Mouse (Mus musculus) layer of hippocampus, adult 9-10 months (tissue): ENCODE results near the gene Tapt1.

Experiments used
- DNase-seq: peaks from one replicate; pipeline ENCODE4 v3.0.0; 2022; ENCODE audit warnings: low spot score

Gene Tapt1

DNA sequence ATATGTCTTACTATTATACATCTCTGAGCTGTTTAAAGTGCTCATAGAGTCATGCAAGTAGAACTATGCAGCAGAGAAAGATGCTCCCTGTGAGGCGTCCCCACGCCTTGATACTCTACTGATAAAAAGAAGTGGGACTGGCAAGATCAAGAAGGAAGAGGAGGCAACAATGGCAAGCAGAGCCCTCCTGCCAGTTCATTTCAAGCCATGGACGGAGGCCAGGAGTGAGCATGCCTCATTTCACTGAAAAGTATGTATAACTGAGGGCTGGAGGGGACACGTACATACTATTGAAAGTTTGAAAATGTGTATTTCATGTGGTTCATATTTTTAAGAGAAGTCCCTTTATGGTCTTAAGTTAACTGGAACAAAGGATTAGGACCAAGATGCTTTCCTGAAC lies 28.0 kb downstream of the Tapt1 start:
- no peak for DNase-seq

DNA sequence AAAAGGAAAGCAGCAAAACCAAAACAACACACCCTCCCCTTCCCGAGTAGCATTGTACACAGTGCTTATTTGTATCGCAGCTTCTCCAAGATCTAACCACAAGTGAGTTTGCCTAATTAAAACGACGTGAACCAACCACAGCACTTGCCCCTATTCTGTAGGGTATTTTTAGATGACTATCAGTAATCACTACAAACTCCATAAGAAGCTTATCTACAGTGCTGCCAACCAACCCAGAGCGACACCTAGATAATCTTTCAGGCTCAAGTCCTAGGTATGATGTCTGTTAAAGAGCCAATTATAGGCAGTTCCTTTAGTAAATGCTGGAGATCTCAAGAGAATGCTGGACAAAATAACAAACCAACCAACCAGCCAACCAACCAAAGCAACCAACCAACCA lies 28.6 kb downstream of the Tapt1 start:
- no peak for DNase-seq

DNA sequence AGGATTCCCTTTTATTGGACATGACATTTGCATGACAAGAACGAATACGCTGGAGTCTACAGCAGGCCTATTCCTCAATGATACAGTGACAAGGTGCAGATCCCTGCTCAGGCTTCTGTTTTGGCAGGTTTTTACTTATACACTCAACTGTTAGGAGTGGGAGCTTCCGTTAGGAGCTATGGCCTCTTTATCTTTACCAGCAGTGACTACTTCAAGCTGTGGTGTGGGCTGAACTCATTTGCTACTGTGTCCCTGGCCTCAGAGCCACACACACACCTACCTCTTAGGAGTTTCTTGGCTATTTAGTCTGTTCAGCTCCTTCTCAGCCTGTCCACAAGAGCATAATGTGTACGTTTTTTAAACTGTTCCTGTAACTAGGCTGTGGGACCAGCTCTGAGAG lies 30.3 kb downstream of the Tapt1 start:
- no peak for DNase-seq

DNA sequence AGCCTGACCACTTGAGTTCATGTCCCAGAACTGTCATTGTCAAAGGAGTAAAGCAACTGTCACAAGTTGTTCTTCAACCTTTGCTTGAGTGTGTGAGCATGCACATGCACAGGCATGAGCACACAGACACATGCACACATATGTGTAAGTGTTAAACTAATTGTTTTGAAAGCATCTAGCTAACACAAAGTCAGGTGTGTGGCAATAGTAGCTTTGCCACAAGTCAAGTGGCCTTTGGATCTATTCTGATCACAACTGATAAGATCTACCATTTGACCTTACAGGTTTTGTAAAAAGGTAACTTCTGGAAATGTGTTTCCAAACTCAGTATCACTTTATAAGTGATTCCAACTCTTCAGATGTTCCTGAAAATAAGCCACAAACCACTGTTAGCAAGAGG lies 39.1 kb downstream of the Tapt1 start:
- no peak for DNase-seq

DNA sequence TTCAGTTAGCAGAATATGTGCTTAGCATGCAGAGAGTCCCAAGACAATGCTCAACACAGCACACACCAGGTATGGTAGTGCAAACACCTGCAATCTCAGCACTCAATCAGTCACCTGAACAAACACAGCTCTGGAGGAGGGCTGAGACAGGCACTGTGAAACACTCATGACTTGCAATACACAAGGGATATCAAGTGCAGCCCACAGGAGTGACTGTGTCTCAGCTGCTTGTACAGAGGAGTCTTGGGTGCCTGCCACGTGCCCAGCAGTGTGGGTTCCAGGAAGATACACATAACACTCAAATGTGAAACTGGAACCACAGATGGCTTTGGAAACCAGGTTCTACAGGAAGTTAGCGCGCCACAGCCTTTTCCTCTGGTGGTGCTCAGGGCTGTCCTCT lies 44.8 kb downstream of the Tapt1 start:
- no peak for DNase-seq

DNA sequence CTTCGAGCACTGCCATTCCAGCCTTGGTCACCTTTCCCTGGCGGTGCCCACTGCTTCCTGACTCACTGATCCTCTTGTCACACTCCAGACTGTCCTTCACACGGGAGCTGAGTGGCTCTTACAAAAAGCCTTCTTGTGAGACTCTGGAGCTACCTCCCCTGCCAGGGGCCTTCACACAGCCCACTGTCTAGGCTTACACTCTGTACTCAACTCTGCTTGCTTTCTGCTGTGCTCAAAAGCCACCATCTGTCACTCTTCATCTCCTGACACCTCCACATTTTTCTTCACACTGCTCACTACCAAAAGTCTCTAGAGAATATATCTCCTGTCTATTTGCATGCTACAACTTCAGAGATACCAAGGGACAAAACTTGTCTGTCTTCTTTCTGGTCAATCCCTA lies 46.0 kb downstream of the Tapt1 start:
- no peak for DNase-seq

DNA sequence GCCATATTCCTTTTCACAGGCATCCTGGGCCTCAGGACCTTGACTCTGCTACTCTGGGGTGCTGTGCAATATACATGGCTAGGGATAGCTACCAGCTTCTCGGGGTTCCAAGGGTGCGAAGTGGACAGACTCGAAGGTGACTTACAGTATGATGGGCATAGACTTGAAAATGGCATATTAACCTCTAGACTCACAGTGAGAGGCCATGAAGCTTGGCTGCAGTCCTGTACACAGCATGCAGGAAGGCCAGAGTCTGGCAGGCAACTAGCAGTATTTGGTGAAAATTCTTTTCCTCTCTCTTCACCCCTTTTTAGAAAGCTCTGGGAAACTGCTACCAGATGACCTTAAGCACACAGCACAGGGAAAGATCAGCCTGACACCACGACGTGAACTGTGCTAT lies 52.4 kb downstream of the Tapt1 start:
- no peak for DNase-seq

DNA sequence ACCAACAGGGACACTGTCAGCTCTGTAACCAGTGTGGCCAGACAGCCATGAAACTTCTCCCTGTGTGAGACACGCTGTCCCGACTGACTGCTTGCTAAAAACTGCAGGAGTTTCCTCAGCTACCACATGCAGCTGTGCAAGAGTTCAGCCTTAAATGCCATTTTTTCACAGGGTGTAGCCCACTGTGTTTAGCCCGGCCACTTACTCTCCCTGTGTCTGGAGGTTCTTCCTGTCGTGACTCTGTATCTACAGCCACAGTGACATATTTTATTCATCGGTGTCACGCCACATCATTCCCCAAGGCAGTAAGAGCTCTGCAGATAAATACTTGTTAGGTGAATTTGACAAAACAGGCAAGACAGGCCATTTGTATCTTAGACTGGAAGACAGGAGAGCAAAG lies 59.6 kb downstream of the Tapt1 start:
- DNase-seq: no peak

DNA sequence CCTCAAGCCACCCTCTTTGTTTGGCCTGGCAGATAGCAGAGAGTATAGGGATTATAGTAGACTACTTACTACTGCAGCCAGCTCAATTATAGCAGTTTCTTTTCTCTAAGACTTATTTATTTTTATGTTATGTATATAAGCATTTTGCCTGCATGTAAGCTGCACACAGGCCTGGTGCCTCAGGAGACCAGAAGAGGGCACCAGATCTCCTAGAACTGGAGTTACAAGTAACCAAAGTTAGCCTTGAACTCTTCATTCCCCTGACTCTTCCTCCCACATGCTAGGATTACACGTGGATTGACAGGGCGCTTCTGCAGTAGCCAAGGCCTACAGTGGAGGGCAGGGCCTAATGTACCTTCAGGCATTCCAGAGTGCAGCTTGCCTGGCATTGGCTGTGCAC lies 60.6 kb downstream of the Tapt1 start:
- no peak for DNase-seq

DNA sequence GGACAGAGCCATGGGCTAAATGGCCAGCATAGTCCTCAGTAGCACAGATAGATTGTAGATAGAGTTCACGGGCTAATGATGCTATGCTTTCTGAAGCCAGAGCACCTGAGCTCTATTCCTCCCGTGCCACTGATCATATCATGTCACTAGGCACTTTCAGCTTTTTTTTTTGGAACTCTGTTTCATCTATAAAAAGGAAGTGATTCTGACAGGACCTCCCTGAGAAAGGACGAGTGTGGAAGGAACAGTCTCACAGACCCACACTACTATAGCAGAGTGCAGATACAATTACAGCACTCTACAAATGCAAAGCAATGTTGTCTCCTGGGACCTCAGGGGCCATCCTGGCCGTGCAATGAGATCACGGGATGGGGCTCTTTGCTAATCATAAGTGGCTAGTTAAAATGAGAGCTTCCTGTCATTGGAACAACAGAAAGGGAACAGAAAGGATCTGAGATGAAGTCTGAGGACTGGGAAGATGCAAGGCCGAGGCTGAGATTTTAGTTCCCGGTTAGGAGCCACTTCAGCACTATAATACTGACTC lies 62.1 kb downstream of the Tapt1 start:
- DNase-seq: no peak

DNA sequence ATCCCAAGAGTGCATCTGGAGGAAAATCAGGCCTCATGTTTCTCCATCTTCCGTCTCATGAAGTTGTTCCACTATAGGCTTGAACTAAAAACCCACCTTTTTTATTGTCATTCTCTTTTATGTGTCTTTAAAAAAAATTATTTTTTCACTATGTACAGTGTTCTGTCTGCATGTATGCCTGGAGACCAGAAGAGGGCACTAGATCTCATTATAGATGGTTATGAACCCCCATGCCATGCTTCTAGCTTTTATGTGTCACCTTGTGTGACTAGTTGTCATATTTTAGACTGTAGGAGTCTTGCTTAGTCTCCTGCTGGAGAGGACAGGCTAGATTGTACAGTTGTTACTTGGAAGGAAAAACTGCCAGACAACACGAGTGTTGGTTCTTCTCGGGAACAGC lies 63.1 kb downstream of the Tapt1 start:
- no peak for DNase-seq

DNA sequence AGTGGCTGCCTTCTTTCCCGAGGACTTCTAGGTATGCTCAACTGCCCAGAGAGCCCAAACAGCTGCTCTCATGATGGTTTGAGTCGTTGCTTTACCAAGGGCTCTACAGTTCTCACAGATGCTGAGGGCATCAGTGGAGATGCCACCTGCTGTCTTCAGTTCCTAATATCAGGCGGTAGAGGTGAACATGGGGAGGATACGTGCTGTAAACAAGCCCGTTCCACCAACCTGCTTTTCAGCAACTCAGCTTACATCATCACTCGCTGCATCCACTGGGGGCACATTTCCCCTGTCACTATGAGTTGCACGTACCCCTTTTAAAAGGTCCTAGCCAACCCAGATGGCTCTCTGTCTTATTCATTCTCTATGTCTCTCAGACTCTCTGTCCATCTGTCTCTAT lies 63.6 kb downstream of the Tapt1 start:
- no peak for DNase-seq

DNA sequence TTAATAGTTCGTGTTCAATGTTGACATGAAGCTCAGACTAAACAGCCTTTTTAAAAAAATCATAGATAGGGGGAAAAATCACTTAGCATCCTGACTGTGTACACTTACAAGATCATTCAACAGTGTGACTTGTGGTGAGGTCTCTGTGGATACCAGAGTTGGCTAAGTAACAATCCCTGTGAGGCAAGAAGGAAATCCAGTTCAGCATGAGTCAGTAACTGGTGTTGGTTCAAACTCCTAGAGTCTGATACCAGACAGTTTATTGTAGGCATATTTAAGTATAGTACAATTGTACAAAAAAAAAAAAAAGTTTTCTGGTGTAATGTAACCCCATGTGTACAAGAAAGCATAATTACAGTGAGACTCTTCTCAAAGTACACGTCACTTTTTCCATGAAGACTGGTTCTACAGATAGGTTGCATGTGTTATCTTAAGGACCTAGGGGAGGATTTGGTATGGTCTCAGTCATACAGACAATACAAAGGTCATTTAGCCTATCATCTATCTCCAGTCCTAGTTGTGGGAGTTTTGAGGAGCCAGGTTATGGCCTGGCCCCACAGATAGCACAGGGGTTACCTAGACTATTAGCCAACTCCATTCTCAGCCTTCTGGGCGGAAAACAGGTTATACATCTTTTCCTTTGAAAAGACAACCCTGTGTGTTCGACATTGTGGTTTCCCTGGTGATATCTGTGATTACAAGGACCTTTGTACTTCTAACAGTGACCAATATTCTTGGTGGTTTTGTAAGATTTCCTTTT lies 66.6 kb downstream of the Tapt1 start:
- no peak for DNase-seq

DNA sequence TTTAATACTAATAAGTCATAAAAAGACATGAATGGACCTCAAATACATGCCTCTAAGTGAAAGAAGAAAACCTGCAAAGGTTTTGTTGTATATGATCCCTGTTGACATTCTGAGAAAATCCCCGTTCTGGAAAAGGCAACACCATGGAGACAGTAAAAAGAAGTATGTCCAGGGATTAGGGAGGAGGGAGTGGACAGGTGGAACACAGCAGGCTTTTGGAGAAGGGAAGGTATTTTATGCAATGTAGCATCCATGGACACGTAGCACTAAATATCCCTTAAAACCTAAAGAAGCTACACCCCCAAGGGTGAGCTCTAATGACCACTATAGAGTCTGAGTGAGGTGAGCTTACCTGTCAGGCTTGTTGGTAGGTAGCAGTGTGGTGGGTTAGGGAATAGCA lies 67.2 kb downstream of the Tapt1 start:
- no peak for DNase-seq

DNA sequence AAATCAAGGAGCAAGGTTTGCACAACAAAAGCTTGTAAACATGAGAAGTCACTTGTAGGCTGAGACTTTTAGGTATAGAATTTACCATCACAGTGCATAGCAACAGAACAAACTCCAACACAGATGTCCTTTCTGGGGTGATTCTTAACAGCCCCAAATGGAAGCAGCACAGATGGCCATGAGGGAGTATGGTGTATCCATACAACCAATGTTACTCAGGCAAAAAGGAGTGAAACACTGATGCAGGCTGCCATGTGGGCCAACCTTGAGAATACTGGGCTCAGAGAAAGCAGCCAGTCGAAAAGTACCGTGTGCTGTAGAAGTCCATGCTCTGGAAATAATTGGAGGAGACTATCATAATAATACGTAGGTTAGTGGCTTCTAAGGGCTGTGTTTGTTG lies 68.0 kb downstream of the Tapt1 start:
- no peak for DNase-seq

DNA sequence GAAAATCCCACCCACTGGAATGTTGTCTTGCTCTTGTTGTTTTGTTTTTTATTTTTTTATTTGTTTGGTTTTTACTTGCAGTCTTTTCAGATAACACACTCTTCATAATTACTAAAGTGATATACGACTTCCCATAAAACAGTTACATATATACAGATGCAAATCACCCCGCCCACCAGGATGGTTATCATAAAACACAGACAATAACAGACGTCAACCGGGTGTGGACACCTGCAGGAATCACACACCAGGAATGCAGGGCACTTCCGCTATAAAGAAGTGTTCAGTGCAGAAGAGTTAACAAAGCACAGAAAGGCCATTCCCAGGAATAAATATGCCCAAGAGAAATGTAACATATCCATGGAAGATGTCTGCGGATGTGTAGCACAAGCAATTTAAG lies 68.7 kb downstream of the Tapt1 start:
- DNase-seq: no peak

DNA sequence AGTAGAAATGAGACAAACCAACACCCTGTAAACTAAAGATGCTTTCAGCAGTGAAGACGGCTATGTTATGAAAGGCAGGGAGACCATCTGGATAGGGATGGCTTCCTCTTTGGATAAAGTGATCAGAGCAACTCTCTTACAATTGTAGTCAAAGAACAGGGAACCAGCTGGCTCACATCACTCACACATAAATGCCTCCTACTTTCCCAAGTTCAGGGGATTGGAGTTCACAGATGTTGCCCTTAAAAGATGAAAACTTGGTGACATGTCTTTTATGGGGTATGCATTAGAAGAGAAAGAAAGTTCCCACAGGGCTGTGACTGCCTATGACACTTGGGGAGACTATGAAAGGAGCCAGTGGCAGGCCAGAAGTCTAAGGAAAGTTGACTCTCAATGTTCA lies 73.4 kb downstream of the Tapt1 start:
- DNase-seq: no peak

DNA sequence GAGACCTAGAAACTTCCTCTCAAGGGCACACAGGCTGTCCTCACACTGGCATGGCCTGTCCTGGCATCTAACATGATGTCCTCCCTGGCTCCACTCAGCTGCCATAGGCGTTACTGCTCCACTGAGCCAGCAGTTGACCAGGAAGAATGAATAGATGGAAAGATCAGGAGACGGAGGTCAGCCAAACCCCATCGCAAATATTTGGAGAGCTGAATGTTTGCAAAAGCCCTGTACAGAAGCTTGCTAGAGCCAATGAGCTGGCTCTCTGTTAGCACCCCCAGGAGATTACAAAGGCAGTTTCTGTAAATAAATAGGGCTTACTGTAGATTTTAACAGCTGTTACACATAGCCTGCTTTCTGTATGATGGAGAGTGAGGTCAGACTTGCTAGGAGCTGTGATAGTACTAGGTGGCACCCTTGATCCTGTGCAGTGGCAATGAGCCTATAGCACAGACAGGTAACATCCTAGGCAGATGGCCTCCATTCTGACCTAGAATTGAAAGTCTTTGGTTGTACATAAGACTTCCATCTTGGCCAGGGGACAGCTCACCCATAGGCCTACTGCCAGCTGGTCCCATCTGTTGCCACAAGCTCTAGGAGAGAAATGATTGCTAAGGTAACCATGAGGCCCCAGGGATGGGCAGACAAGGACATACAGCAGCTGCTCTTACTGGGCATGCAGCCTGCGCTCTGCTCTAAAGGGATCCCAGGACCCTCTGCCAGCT lies 74.9 kb downstream of the Tapt1 start:
- DNase-seq: no peak

DNA sequence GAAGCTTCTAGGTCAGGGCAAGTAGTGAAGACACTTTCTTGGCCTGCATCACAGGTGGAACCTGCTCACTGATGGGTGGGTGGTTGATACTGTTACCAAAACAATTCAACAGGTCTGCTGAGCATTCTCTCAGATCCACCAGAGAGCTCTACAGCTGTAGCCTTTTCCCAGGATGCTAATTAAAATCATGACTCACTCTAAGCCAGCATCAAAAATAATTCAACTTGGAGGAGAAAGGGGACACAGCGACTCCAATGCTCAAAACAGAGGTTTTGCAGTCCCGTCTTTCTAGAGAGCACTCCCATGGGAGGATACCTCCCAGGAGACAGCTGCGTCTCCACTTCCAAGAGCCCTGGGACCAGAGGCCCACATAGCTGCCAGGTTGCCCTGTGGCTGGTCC lies 78.7 kb downstream of the Tapt1 start:
- no peak for DNase-seq

DNA sequence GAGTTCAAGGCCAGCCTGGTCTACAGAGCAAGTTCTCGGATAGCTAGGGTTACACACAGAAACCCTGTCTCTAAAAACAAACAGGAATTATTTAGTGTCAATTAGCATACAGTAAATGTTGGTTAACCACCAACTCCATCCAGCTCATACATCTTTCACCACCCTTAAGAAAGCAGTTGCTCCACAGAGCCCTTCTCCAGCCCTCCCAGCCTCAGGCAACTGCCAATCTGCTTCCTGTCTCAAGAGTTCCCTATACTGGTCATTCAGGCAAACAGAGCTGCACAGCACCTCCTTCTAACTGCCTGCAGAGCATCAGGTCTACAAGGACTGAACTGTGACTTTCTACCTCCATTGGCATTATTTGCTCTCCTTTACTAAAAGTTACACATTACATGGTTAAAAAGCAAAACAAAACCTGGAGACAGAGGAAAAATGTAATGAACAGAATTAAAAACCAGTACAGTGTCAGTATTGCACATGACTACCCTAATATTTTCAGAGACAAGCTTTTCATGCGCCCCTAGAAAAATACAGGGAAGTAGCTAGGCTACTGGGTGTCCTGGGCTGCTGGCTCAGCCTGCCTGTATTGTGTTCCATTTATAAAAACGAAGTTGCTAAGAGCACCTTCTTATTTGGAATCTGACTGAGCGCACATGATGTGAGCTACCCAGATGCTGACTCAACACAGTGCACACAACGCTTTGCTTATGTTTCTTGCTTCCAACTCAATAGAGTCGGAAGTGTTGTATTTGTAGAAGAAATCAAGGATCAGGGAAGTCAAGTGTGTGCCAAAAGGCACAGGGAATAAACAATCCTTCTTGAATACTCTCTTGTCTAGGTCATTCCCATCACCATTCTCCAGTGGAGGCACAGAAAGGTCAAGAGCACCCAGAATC lies 79.7 kb downstream of the Tapt1 start:
- DNase-seq: no peak

DNA sequence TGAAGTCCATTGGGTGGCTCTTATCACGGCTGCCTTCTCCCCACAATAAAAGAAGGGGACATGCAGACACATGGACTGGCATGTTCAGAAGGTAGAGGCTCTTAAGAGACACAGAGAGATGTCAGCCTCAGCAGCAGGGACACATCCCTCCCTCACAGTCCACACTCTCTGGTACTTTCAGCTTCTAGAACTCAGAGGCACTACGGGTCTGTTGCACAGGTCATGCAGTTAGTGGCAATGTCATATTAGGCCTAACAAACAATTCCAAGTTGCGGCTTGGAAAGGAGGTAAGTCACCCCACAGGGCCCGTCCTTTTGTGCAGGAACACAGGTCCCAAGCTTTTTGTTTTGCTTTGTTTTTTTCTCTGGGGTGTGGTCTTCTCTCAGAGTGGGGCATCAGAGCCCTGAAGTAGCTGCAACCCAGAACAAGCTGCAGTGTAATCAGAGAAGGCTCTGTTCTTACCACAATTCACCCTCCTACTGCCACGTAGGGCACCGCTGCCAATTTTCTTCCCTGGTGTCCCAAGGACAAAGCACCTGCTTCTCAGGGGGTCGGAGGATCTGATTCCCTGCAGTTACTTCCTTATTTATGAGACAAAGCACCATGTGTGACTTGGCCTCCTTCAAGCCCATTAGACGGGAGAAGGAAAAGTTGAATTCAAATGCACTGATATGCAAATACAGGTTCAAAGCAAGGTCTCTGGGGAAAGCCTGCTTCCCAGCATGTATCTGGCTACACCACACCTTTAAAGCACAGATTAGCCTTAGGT lies 82.8 kb downstream of the Tapt1 start:
- DNase-seq: no peak

DNA sequence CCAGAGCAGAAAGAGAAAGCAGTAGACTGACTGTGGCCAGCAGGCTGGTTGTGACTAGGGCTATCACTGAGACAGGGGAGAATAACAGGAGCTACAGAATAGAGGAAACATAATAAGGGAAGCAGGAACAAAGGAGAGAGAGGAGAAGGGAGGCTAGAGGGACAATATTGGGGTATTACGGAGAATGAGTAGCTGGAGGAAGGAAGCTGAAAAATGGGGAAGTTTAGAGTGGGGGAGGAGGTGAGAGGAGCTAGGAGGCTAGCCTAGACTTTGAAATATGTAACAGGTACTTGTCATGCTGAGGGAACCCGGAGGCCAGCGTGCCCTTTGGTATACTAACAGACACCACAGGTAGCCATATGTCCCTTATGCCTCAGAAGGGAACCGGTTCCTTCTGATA lies 98.9 kb downstream of the Tapt1 start:
- DNase-seq: no peak
